In the genomic region with DNA sequence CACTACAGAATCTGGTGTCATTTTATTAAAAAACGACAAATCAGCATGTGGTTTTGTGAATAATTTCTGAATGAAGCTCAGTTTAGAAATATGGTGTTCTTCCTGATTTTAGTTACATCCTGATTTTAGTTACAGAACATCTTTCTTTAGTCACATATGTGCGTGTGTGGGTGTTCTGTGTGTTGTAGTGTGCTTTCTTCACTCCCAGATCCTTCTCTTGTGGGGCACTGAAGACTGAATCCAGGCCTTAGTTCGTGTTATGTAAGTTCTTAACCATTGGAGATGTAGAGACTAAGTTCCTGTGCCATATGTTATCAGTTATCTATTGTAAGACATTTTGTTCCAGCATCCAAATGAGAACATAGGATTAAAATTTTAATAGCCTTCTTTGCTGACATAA, we compare ENCODE assay signal across 27 mouse cellular contexts.
"Had no signal": no experiment of that assay in that cellular context is flagged by ENCODE, and none has a peak within 500 bp of the region (broad histone marks: within the 10 kb centered on the region; RNA-seq: fewer than 3 reads in every experiment).

No protein-coding gene starts in this region.

- H3K9ac ChIP-seq: heart, embryonic 12.5 days; hindbrain, embryonic 12.5 days; hindbrain, embryonic 14.5 days; intestine, embryonic 15.5 days; limb, embryonic 12.5 days; liver, embryonic 13.5 days had no signal

- H3K4me1 ChIP-seq: hindbrain, embryonic 12.5 days; intestine, embryonic 15.5 days; limb, embryonic 10.5 days; limb, embryonic 12.5 days; liver, embryonic 13.5 days had no signal

- H3K27ac ChIP-seq: gastrocnemius, adult 2 months; heart, embryonic 10.5 days; hindbrain, embryonic 10.5 days; hindbrain, embryonic 12.5 days; hindbrain, embryonic 14.5 days; intestine, embryonic 15.5 days; layer of hippocampus, adult 2 months; left cerebral cortex, adult 2 months; limb, embryonic 10.5 days; limb, embryonic 12.5 days; liver, embryonic 13.5 days had no signal

- H3K36me3 ChIP-seq: heart, embryonic 10.5 days; heart, embryonic 12.5 days; hindbrain, embryonic 10.5 days; hindbrain, embryonic 12.5 days; intestine, embryonic 15.5 days; limb, embryonic 10.5 days; limb, embryonic 12.5 days; liver, embryonic 13.5 days had no signal

- H3K4me2 ChIP-seq: heart, embryonic 12.5 days; hindbrain, embryonic 12.5 days; hindbrain, embryonic 14.5 days; intestine, embryonic 15.5 days; limb, embryonic 12.5 days; liver, embryonic 11.5 days; liver, embryonic 13.5 days had no signal

- DNase-seq: gastrocnemius, adult 2 months; gastrocnemius, postnatal 14 days; gastrocnemius, postnatal 36 days; heart, adult 18-20 months; heart, postnatal 10 days; heart, postnatal 4 days; kidney, adult 18-20 months; kidney, adult 8-10 months; kidney, postnatal 10 days; kidney, postnatal 25 days; kidney, postnatal 4 days; liver; liver, embryonic 13.5 days had no signal

- H3K27me3 ChIP-seq: heart, embryonic 12.5 days; hindbrain, embryonic 12.5 days; intestine, embryonic 15.5 days; limb, embryonic 12.5 days; liver, embryonic 13.5 days had no signal

- H3K9me3 ChIP-seq: heart, embryonic 10.5 days; heart, embryonic 12.5 days; hindbrain, embryonic 10.5 days; hindbrain, embryonic 12.5 days; intestine, embryonic 15.5 days; limb, embryonic 10.5 days; limb, embryonic 12.5 days; liver, embryonic 13.5 days had no signal

- ATAC-seq: hindbrain, embryonic 16.5 days; inflammation-experienced regulatory T-cells, adult 6 months; intestine, embryonic 15.5 days; intestine, postnatal 0 days had no signal

- H3K4me3 ChIP-seq: gastrocnemius, adult 2 months; heart, embryonic 10.5 days; heart, embryonic 12.5 days; hindbrain, embryonic 10.5 days; hindbrain, embryonic 12.5 days; intestine, embryonic 15.5 days; layer of hippocampus, adult 2 months; left cerebral cortex, adult 2 months; limb, embryonic 10.5 days; limb, embryonic 12.5 days; liver, embryonic 13.5 days had no signal
